Mouse (Mus musculus): Measurements from ENCODE around the gene Rbm14. TPM values are rescaled to one million over a fixed set of nuclear protein-coding genes. Genes with fewer than 3 reads are reported as not detected.
"Not testable (repeated sequence)": the region's sequence is repeated elsewhere in the genome, so short reads cannot be mapped to it uniquely, and the experiment has no call there.

Rbm14 gene
- polyA plus RNA-seq, 1 experiment from 2014 or later: 103 TPM

GRCm38 (mm10) chr19:4839149-4839548, 27.7 kb upstream of the Rbm14 start, which contains the start of the genes Ccs and Ccdc87:
TSS of gene Ccs (minus strand) at chr19:4839332.
TSS of gene Ccdc87 (plus strand) at chr19:4839366.
- ATAC-seq (replicated peaks; ENCODE audit: low FRiP score): peak; percentile 99
- H3K4me1 ChIP-seq: peaks cover 17% of the 10 kb centered on the region
- under 1% methylated on average over 25 of the region's 25 CpGs for WGBS
- H3K4me2 ChIP-seq: peak within 1 kb of the TSS; percentile 88
- peak within 1 kb of the TSS; percentile 72 for H3K9ac ChIP-seq
- H3K27ac ChIP-seq: peak within 1 kb of the TSS; percentile 54; the same call in 1 of the 2 replicates
- H3K27me3 ChIP-seq: peaks cover 29% of the 10 kb centered on the region
- 0 out of 2 replicates have a peak, but pooled peaks cover 6% of the 10 kb centered on the region for H3K36me3 ChIP-seq
- peak within 1 kb of the TSS; percentile 63 for H3K4me3 ChIP-seq (replicated peaks)
- no peaks in the 10 kb centered on the region for H3K9me3 ChIP-seq (replicated peaks)

GRCm38 (mm10) chr19:4838526-4839140, 27.2 kb upstream of the Rbm14 start:
- Histone ChIP-seq H3K9ac (peak overlapping the region; percentile 72), H3K9me3 (replicated peaks) (no peaks in the 10 kb centered on the region), H3K27me3 (peaks cover 29% of the 10 kb centered on the region), H3K4me2 (peak overlapping the region; percentile 88), H3K27ac (peak overlapping the region; percentile 54; the same call in 1 of the 2 replicates), H3K4me3 (replicated peaks) (peak overlapping the region; percentile 63), H3K4me1 (peaks cover 17% of the 10 kb centered on the region), H3K36me3 (0 out of 2 replicates have a peak, but pooled peaks cover 6% of the 10 kb centered on the region)
- peak; percentile 34 for ATAC-seq (replicated peaks; ENCODE audit: low FRiP score)
- WGBS: 30% methylated on average over 10 of the region's 10 CpGs

- H3K4me1 ChIP-seq: peaks cover 17% of the 10 kb centered on the region
- ATAC-seq (replicated peaks; ENCODE audit: low FRiP score): no peak
- peaks cover 19% of the 10 kb centered on the region for H3K36me3 ChIP-seq
- peaks cover 24% of the 10 kb centered on the region for H3K27me3 ChIP-seq
- WGBS: 96% methylated on average over 6 of the region's 6 CpGs
- H3K4me3 ChIP-seq (replicated peaks): no peak overlapping the region
- H3K27ac ChIP-seq: no peak overlapping the region
- H3K9me3 ChIP-seq (replicated peaks): no peaks in the 10 kb centered on the region
- no peak overlapping the region for H3K4me2 ChIP-seq
- no peak overlapping the region for H3K9ac ChIP-seq
Measured at GRCm38 (mm10) chr19:4837049-4837448, 25.6 kb upstream of the Rbm14 start.

- H3K4me2 ChIP-seq: no peak overlapping the region
- no peak overlapping the region for H3K9ac ChIP-seq
- no peak overlapping the region for H3K4me3 ChIP-seq (replicated peaks)
- ATAC-seq (replicated peaks; ENCODE audit: low FRiP score): no peak
- H3K36me3 ChIP-seq: peaks cover 26% of the 10 kb centered on the region
- H3K27ac ChIP-seq: no peak overlapping the region
- peaks cover 17% of the 10 kb centered on the region for H3K4me1 ChIP-seq
- no peaks in the 10 kb centered on the region for H3K9me3 ChIP-seq (replicated peaks)
- 70% methylated on average over 2 of the region's 2 CpGs for WGBS
- H3K27me3 ChIP-seq: peaks cover 15% of the 10 kb centered on the region
Measured at GRCm38 (mm10) chr19:4836096-4836495, 24.7 kb upstream of the Rbm14 start.

- Histone ChIP-seq H3K27ac (no peak overlapping the region), H3K36me3 (peaks cover 31% of the 10 kb centered on the region), H3K9ac (no peak overlapping the region), H3K27me3 (no peaks in the 10 kb centered on the region), H3K4me2 (no peak overlapping the region), H3K4me1 (peaks cover 11% of the 10 kb centered on the region), H3K4me3 (replicated peaks) (no peak overlapping the region), H3K9me3 (replicated peaks) (no peaks in the 10 kb centered on the region)
- 84% methylated on average over 8 of the region's 8 CpGs for WGBS
- no peak for ATAC-seq (replicated peaks; ENCODE audit: low FRiP score)
Measured at GRCm38 (mm10) chr19:4833977-4834376, 22.5 kb upstream of the Rbm14 start.

GRCm38 (mm10) chr19:4829156-4829555, 17.7 kb upstream of the Rbm14 start:
- no peak overlapping the region for H3K27ac ChIP-seq
- peak overlapping the region; percentile 22; the same call in 1 of the 2 replicates for H3K4me2 ChIP-seq
- no peaks in the 10 kb centered on the region for H3K9me3 ChIP-seq (replicated peaks)
- peaks cover 7% of the 10 kb centered on the region; the same call in 1 of the 2 replicates for H3K4me1 ChIP-seq
- no peak overlapping the region for H3K4me3 ChIP-seq (replicated peaks)
- no peak for ATAC-seq (replicated peaks; ENCODE audit: low FRiP score)
- WGBS: 48% methylated on average over 7 of the region's 7 CpGs
- peaks cover 52% of the 10 kb centered on the region for H3K36me3 ChIP-seq
- no peak overlapping the region for H3K9ac ChIP-seq
- H3K27me3 ChIP-seq: no peaks in the 10 kb centered on the region

GRCm38 (mm10) chr19:4828444-4829114, 17.1 kb upstream of the Rbm14 start:
- Histone ChIP-seq H3K4me2 (peak overlapping the region; percentile 22; the same call in 1 of the 2 replicates), H3K4me1 (peaks cover 7% of the 10 kb centered on the region; the same call in 1 of the 2 replicates), H3K36me3 (peaks cover 52% of the 10 kb centered on the region), H3K9me3 (replicated peaks) (no peaks in the 10 kb centered on the region), H3K4me3 (replicated peaks) (0 out of 2 replicates have a peak overlapping the region, but pooled peaks have one; percentile 10), H3K9ac (no peak overlapping the region), H3K27me3 (no peaks in the 10 kb centered on the region), H3K27ac (no peak overlapping the region)
- no peak for ATAC-seq (replicated peaks; ENCODE audit: low FRiP score)
- 47% methylated on average over 16 of the region's 16 CpGs for WGBS

GRCm38 (mm10) chr19:4820678-4821303, 9.4 kb upstream of the Rbm14 start:
- H3K4me1 ChIP-seq: peaks cover 2% of the 10 kb centered on the region; the same call in 1 of the 2 replicates
- H3K4me3 ChIP-seq (replicated peaks): no peak overlapping the region
- H3K27me3 ChIP-seq: no peaks in the 10 kb centered on the region
- ATAC-seq (replicated peaks; ENCODE audit: low FRiP score): peak; percentile 79
- no peaks in the 10 kb centered on the region for H3K9me3 ChIP-seq (replicated peaks)
- H3K27ac ChIP-seq: peak overlapping the region; percentile 37
- H3K4me2 ChIP-seq: no peak overlapping the region
- H3K9ac ChIP-seq: no peak overlapping the region
- H3K36me3 ChIP-seq: peaks cover 17% of the 10 kb centered on the region
- WGBS: 70% methylated on average over 5 of the region's 5 CpGs

GRCm38 (mm10) chr19:4817182-4817835, 5.9 kb upstream of the Rbm14 start:
- Histone ChIP-seq H3K27me3 (no peaks in the 10 kb centered on the region), H3K36me3 (no peaks in the 10 kb centered on the region), H3K9me3 (replicated peaks) (no peaks in the 10 kb centered on the region), H3K4me1 (peaks cover 4% of the 10 kb centered on the region; the same call in 1 of the 2 replicates), H3K4me3 (replicated peaks) (no peak overlapping the region), H3K4me2 (no peak overlapping the region), H3K27ac (no peak overlapping the region), H3K9ac (no peak overlapping the region)
- WGBS: 55% methylated on average over 1 of the region's 1 CpGs
- no peak for ATAC-seq (replicated peaks; ENCODE audit: low FRiP score)

GRCm38 (mm10) chr19:4813015-4813414, 1.6 kb upstream of the Rbm14 start:
- 85% methylated on average over 6 of the region's 6 CpGs for WGBS
- no peak overlapping the region for H3K4me2 ChIP-seq
- H3K4me1 ChIP-seq: peaks cover 22% of the 10 kb centered on the region
- H3K36me3 ChIP-seq: no peaks in the 10 kb centered on the region
- ATAC-seq (replicated peaks; ENCODE audit: low FRiP score): no peak
- H3K9me3 ChIP-seq (replicated peaks): no peaks in the 10 kb centered on the region
- H3K27me3 ChIP-seq: no peaks in the 10 kb centered on the region
- no peak overlapping the region for H3K9ac ChIP-seq
- no peak overlapping the region for H3K27ac ChIP-seq
- H3K4me3 ChIP-seq (replicated peaks): no peak overlapping the region

GRCm38 (mm10) chr19:4812334-4812949, 1.0 kb upstream of the Rbm14 start:
- H3K36me3 ChIP-seq; H3K27me3 ChIP-seq; ATAC-seq (replicated peaks; ENCODE audit: low FRiP score); H3K9me3 ChIP-seq (replicated peaks): not testable (repeated sequence)
- 76% methylated on average over 8 of the region's 8 CpGs for WGBS
- H3K27ac ChIP-seq: peak overlapping the region; percentile 98
- peak overlapping the region; percentile 78 for H3K9ac ChIP-seq
- H3K4me2 ChIP-seq: peak overlapping the region; percentile 80
- peak overlapping the region; percentile 67 for H3K4me3 ChIP-seq (replicated peaks)
- H3K4me1 ChIP-seq: peaks cover 27% of the 10 kb centered on the region

Data from kidney, embryonic 15.5 days (tissue).